Mouse (Mus musculus) adrenal gland, adult 18-20 months (tissue): ENCODE data around the gene Lrrc42. TPM values are rescaled to one million over a fixed set of nuclear protein-coding genes. Genes with fewer than 3 reads are reported as not detected.

Experiments
- DNase-seq, 2 experiments: peaks; one replicate each; pipeline ENCODE4 v3.0.0; 2021 to 2022; ENCODE audit warnings: low spot score in 2 of 2
- total RNA-seq, 2 experiments: library from RNA; stranded (reverse); gene quantifications; 1 replicate in 1 of 2; 2 replicates in 1 of 2; pipeline ENCODE4 v1.2.3; 2021

Gene Lrrc42
- total RNA-seq, 2 experiments from 2014 or later, result 18.9 to 19.9 TPM

DNA sequence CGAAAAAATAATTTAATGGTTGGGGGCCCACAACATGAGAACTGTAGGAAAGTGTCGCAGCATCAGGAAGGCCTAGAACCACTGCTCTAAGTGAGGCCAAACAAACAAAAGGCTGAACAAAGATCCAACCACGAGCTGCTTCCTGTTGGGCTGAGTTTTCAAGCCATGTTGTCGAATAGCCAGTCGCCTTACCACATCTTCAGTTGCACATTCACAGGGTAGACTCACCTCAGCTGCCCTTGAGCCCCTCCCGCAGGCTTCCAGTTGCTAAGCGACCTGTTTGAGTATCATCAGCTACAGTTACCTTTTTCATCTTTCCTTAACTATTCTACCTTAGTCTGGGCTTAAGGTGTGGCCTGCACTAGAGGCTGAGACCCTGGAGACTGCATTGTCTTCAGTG is 50.3 kb downstream of the Lrrc42 start:
- no peak for DNase-seq

GRCm38 (mm10) chr4:107201779-107202178 is 51.6 kb downstream of the Lrrc42 start:
- no peak for DNase-seq

- no peak for DNase-seq
These were observed 55.3 kb downstream of the Lrrc42 start for GRCm38 (mm10) chr4:107198072-107198471.

DNA sequence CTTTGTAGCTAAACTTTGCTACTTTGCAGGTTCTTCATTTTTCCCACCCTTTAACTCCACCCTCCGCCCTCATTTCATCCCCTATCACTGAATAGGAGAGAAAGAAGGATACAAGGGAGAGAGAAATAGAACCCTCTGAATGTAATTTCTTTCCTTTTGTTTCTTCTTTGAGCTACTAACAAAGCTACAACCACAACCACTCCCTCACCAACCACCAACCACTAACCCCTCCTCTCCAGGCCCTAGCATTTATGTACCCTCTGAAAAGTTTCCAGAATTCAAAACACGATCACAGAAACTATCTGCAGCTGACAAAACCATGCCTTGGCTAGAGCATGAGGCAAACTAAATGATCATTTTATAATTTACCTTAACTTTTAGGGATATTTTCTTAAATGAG is 56.9 kb downstream of the Lrrc42 start:
- DNase-seq, result no peak

GRCm38 (mm10) chr4:107193841-107194240 is 59.5 kb downstream of the Lrrc42 start:
- no peak for DNase-seq

GRCm38 (mm10) chr4:107185703-107186102 is 67.6 kb downstream of the Lrrc42 start:
- DNase-seq, result no peak

Other genes starting within 250 kb of the Lrrc42 start
- gene Mrpl37, start 186.7 kb downstream of the Lrrc42 start, total RNA-seq, result 100 to 1,000 TPM in 1 of 2 experiments, 10 to 100 TPM in 1; 94.2 to 105 TPM
- gene Cyb5rl, start 186.5 kb downstream of the Lrrc42 start, total RNA-seq, result 10 to 100 TPM; 19.8 to 23.1 TPM
- gene Cdcp2, start 156.6 kb downstream of the Lrrc42 start, total RNA-seq, result not detected
- 100 to 1,000 TPM; 341 to 403 TPM for gene Tmem59, start 75.1 kb downstream of the Lrrc42 start, total RNA-seq
- 10 to 100 TPM; 21.0 to 27.7 TPM for gene Tceanc2, start 74.4 kb downstream of the Lrrc42 start, total RNA-seq
- gene Ldlrad1, start 44.4 kb downstream of the Lrrc42 start, total RNA-seq, result not detected
- gene Hspb11, start 61 bp upstream of the Lrrc42 start, total RNA-seq, result 10 to 100 TPM; 17.3 to 20.3 TPM
- under 1 TPM in 1 of 2 experiments, not detected in 1; 0.43 TPM for gene Dio1, start 53.6 kb upstream of the Lrrc42 start, total RNA-seq
- gene Yipf1, start 60.8 kb upstream of the Lrrc42 start, total RNA-seq, result 10 to 100 TPM; 44.4 to 67.8 TPM
- 10 to 100 TPM; 11.4 to 12.3 TPM for gene Ndc1, start 114.3 kb upstream of the Lrrc42 start, total RNA-seq
- 1 to 10 TPM in 1 of 2 experiments, under 1 TPM in 1; 0.23 to 1.1 TPM for gene Glis1, start 181.1 kb upstream of the Lrrc42 start, total RNA-seq